Mouse (Mus musculus): ENCODE measurements at regions not wholly inside any gene's neighbourhood (a gene's known extent, or its start where the extent isn't known, plus 50 kb on each side); places are given as distances from the start of the nearest gene placed in this dataset.
"Not testable (repeated sequence)": the region's sequence is repeated elsewhere in the genome, so short reads cannot be mapped to it uniquely, and the experiment has no call there.

GRCm38 (mm10) chr8:57383746-57384320 is 63.0 kb downstream of the Hand2 start:
- no peak for DNase-seq (ENCODE audit: low read depth, low spot score)

- DNase-seq (ENCODE audit: low read depth, low spot score): no peak
These were observed 66.8 kb downstream of the Hand2 start for GRCm38 (mm10) chr8:57387627-57388026.

DNA sequence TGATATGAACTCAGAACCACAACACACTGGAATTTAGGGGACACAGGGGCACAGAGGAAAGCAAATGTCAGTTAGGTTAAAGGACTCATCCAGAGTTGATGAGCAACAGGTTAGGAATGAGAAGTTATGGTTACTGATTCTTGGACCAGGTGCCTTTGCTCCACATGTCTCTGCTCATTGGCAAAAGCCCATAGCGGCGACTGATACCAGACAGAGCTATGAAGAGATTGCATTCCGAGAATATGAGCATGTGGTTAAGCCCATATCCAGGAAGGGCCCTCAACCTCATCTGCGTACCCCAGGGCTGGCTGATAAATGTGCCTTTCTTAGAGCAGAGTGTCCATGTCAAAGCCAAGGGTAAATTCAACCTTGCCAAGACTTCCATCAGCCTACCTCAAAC is 67.1 kb upstream of the Scrg1 start:
- no peak for DNase-seq (ENCODE audit: low read depth, low spot score)

DNA sequence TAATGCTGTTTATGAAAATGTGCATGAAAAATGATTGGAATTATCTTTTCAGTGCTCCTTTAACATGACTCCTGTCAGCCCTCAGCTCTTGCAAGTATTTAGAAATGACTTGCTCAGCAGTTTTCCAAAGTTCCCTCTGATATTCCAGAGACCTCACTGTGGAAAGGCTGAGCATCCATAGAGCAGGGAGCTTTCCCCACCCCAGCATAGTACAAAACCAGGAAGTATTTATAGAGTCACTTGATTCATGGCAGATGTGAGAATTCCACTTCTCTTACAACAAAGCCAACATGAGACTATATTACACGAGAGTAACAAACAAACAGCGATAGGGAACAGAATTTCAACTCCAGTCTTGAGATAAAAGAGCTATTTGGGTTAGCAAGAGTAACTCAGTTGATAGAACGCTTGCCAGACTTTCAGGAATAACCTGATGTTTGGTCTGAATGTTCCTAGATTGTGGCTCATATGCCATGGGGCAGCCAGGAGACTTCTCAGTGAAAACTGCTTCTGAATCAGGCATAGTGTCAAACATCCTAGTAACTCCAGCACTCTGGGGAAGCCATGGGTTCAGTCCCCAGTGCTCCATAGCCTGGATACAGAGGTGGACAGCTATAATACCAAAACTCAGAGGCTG is 57.6 kb upstream of the Scrg1 start:
- DNase-seq (ENCODE audit: low read depth, low spot score): no peak

GRCm38 (mm10) chr8:57400171-57400570 is 55.6 kb upstream of the Scrg1 start:
- DNase-seq (ENCODE audit: low read depth, low spot score): not testable (repeated sequence)

DNA sequence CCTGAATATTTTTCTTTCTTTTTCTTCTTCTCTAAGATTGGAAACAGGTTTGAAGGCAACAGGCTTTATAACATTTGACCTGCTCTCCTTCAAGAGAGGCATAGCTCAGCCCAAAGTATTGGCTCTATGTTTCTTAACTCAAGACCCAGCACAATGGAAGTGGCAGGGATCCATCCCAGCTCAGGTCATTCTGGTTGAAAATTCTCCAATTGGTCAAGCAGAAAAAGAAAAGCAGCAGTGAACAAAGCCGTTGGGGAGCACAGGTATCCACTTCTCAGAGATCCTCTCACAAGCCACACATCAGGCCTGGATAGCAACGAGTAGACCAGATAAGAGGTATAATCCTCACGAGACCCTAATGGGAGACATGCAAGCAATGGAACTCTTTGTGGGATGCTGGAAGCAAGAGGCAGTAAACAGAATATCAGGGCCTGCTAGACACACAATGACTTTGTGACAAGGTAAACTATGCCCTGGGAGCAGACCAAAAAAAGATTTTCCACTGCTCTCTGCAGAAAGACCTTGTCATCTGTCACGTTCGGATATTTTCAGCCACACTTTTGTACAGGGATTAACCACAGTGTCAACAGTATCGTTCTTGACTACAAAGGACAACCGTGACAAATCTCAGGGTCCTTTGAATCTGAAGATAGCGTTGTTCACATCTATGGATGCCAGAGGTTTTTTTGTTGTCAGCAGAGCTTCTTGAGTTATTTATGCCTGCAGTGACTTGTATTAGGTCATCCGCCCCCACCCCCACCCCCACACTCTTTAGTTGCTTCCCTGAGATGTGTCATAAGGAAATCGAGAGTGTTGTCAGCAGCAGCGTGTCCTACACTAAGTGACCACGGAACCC is 54.7 kb upstream of the Scrg1 start:
- DNase-seq (ENCODE audit: low read depth, low spot score): no peak

- DNase-seq (ENCODE audit: low read depth, low spot score): peak; percentile 55
These were observed 54.1 kb upstream of the Scrg1 start for GRCm38 (mm10) chr8:57401661-57402060.

GRCm38 (mm10) chr8:57402200-57402599 is 53.5 kb upstream of the Scrg1 start:
- DNase-seq (ENCODE audit: low read depth, low spot score): no peak

DNA sequence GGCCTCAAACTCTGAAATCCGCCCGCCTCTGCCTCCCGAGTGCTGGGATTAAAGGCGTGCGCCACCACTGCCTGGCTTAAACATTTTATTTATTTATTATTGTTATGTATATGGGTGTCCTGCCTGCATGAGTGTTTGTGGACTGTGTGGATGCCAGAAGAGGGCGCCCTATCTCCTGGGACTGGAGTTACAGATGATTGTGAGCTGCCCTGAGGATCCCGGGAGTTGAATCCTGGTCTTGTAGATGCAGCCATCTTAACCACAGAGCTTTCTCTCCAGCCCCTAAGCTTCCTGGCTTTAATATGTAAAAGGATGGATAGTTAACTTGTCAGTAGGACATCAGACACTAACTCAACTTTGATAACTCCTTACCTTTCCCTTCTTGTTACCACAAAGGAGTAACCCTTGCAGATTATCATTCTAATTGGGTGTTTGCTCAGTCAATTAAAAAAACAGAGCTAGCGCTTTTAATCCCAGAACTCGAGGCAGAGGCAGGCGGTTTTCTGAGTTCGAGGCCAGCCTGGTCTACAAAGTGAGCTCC is 52.0 kb upstream of the Scrg1 start:
- no peak for DNase-seq (ENCODE audit: low read depth, low spot score)

DNA sequence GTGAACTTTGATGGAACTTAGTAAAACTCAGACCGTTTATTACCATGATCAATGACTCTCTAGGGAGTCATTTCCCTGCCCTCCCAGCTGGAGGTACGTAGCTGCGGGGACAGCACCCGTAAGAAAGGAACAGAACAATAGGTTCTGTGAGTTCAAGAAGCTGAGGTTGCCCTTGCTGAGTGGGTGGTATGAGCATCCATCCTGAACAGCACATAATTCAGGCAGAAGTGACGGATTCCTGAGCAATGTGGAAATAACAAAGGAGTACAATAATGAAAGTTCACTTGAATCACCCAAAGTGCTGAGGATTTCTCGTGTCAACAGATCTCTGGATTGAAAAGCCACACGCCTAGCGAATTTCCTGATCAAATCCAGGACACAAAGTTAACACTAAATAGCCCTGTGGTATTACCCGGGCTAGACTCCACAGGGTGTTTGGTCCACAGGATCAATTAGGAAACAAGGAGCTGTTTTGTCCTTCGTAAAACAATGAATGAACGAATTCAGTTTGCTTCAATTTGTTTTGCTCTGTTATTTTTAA is 50.4 kb upstream of the Scrg1 start:
- DNase-seq (ENCODE audit: low read depth, low spot score): peak; percentile 82
